Mouse (Mus musculus): ENCODE results near the gene Gm45208. TPM values are rescaled to one million over a fixed set of nuclear protein-coding genes. Genes with fewer than 3 reads are reported as not detected.
A peak's percentile ranks its signal among the peaks of the same experiment; 100 is the strongest.
"Not testable (repeated sequence)": the region's sequence is repeated elsewhere in the genome, so short reads cannot be mapped to it uniquely, and the experiment has no call there.

Gm45208 gene
- polyA plus RNA-seq, 1 experiment from 2014 or later: not detected

DNA sequence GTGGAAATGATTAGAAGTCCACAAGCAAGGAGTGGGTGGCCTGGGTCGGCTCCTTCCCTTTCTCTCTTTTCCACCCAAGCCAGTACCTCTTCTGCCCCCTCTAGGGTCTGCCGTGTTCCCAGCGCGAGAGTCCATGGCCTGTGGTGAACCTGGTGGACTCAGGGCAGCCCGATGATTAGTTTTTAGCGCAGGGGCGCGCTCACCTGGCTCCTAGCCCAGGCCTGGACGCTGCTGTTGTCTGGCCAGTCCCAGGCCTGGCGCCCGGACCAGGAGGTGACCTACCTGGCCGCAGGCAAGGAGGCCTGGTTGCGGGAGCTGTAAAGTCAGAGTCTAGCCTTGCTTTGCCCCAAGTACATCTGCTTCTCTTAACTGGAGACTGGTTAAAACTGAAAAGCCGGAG is 41.2 kb upstream of the Gm45208 start, which contains the start of gene Magix:
TSS of gene Magix (minus strand) at position 388 of the 400 bp plus-strand sequence.
- no peaks in the 10 kb centered on the region for H3K4me1 ChIP-seq (replicated peaks; ENCODE audit: control insufficient read depth, insufficient read depth, low read length)
- no peak within 1 kb of the TSS for H3K27ac ChIP-seq (ENCODE audit: low read depth, low read length)
- H3K9me3 ChIP-seq (ENCODE audit: control insufficient read depth, low read length): no peaks in the 10 kb centered on the region
- no peak for DNase-seq (ENCODE audit: low spot score)
- ATAC-seq (ENCODE audit: low FRiP score): no peak
- no peaks in the 10 kb centered on the region for H3K36me3 ChIP-seq (ENCODE audit: control insufficient read depth, insufficient read depth, low read length)
- peak within 1 kb of the TSS; percentile 12; the same call in 1 of the 2 replicates for H3K4me3 ChIP-seq (ENCODE audit: low read depth, low read length)
- H3K27me3 ChIP-seq (ENCODE audit: control insufficient read depth, insufficient read depth, low read length): no peaks in the 10 kb centered on the region
- WGBS: 63% methylated on average over 14 of the region's 14 CpGs
- peak within 1 kb of the TSS; percentile 36 for H3K4me2 ChIP-seq (replicated peaks; ENCODE audit: low read depth, low read length)
- H3K9ac ChIP-seq (ENCODE audit: low read depth, low read length): no peak within 1 kb of the TSS

DNA sequence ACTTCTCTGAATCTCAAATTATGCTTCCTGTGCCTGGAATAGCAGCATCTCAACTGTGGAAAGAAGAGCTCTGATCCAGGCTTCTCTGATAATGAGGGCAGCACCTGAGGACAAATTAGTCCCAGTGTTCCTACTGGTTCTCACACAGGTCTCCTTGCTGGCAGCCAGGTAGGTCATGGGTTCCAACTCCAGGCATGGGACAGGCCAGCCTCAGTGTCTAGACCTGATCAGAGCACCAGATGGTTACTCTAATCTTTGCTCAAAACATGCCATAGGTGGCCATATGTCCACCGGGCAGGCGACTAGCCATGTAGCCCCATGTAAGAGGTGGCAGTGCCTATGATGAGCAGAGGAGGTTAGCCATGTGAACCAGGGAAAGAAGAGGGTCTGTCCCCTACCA is 33.7 kb upstream of the Gm45208 start:
- H3K4me1 ChIP-seq (replicated peaks; ENCODE audit: control insufficient read depth, insufficient read depth, low read length): no peaks in the 10 kb centered on the region
- 94% methylated on average over 2 of the region's 2 CpGs for WGBS
- no peaks in the 10 kb centered on the region for H3K36me3 ChIP-seq (ENCODE audit: control insufficient read depth, insufficient read depth, low read length)
- H3K4me3 ChIP-seq (ENCODE audit: low read depth, low read length): no peak overlapping the region
- no peaks in the 10 kb centered on the region for H3K9me3 ChIP-seq (ENCODE audit: control insufficient read depth, low read length)
- H3K4me2 ChIP-seq (replicated peaks; ENCODE audit: low read depth, low read length): no peak overlapping the region
- no peak overlapping the region for H3K27ac ChIP-seq (ENCODE audit: low read depth, low read length)
- ATAC-seq (ENCODE audit: low FRiP score): no peak
- H3K27me3 ChIP-seq (ENCODE audit: control insufficient read depth, insufficient read depth, low read length): no peaks in the 10 kb centered on the region
- DNase-seq (ENCODE audit: low spot score): no peak
- H3K9ac ChIP-seq (ENCODE audit: low read depth, low read length): no peak overlapping the region

DNA sequence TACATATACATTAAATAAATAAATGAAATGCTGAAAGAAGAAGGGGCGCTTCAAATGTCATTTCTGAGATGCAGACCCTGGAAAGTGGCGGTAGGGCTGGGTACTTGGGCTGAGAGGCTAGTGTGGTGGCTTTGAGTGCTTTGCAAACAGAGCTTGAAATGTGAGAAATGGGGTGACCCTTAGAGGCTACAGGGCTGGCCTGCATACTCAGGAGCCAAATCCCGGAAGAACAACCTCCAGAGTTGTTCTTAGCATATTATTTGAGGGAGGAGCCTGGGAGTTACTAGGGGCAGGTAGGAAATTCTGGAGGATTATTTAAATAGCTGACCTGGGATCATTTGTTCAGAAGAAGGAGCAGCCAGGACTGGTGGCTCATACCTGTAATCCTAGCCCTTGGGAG is 31.6 kb upstream of the Gm45208 start:
- Histone ChIP-seq H3K27me3 (ENCODE audit: control insufficient read depth, insufficient read depth, low read length) (no peaks in the 10 kb centered on the region), H3K9ac (ENCODE audit: low read depth, low read length) (no peak overlapping the region), H3K4me2 (replicated peaks; ENCODE audit: low read depth, low read length) (no peak overlapping the region), H3K4me1 (replicated peaks; ENCODE audit: control insufficient read depth, insufficient read depth, low read length) (no peaks in the 10 kb centered on the region), H3K36me3 (ENCODE audit: control insufficient read depth, insufficient read depth, low read length) (no peaks in the 10 kb centered on the region), H3K9me3 (ENCODE audit: control insufficient read depth, low read length) (no peaks in the 10 kb centered on the region), H3K27ac (ENCODE audit: low read depth, low read length) (no peak overlapping the region), H3K4me3 (ENCODE audit: low read depth, low read length) (no peak overlapping the region)
- 62% methylated on average over 3 of the region's 3 CpGs for WGBS
- no peak for ATAC-seq (ENCODE audit: low FRiP score)
- DNase-seq (ENCODE audit: low spot score): no peak

DNA sequence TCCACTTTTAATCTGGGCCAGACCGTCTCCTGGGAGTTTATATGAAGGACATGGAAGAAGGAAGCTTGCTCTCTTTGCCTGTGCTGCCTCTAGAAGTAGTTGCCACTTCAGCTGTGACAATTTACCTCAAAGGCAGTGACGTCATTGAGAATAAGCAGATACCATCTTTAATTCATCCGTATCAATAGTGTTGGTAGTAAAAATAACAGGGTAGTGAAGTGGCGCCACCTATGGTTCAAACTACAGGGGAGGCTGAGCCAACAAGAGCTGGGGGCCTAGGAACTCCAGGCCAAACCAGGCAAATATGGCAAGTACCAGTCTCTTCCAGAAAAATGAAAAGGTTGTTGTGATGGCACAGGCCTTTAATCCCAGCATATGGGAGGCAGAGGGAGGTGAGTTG is 29.2 kb upstream of the Gm45208 start:
- no peak overlapping the region for H3K4me2 ChIP-seq (replicated peaks; ENCODE audit: low read depth, low read length)
- no peaks in the 10 kb centered on the region for H3K9me3 ChIP-seq (ENCODE audit: control insufficient read depth, low read length)
- H3K27ac ChIP-seq (ENCODE audit: low read depth, low read length): no peak overlapping the region
- H3K4me3 ChIP-seq (ENCODE audit: low read depth, low read length): no peak overlapping the region
- no peaks in the 10 kb centered on the region for H3K4me1 ChIP-seq (replicated peaks; ENCODE audit: control insufficient read depth, insufficient read depth, low read length)
- no peaks in the 10 kb centered on the region for H3K27me3 ChIP-seq (ENCODE audit: control insufficient read depth, insufficient read depth, low read length)
- H3K36me3 ChIP-seq (ENCODE audit: control insufficient read depth, insufficient read depth, low read length): no peaks in the 10 kb centered on the region
- peak; percentile 31 for DNase-seq (ENCODE audit: low spot score)
- no peak overlapping the region for H3K9ac ChIP-seq (ENCODE audit: low read depth, low read length)
- 35% methylated on average over 4 of the region's 4 CpGs for WGBS
- ATAC-seq (ENCODE audit: low FRiP score): no peak

DNA sequence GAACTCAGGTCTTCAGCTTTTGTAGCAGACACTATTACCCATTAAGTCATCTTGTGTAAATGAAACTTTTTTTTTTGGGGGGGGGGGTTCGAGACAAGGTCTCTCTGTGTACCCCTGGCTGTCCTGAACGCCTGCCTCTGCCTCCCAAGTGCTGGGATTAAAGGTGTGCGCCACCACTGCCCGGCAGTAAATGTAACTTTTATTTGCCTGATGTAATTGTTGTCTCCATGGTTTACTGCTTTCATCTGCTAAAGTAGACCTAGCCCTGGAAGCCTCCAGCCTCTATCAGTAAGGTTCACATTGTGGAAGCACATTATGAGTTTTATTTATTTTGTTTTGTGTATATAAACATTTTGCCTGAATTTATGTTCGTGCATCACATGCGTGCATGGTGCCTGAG is 25.5 kb upstream of the Gm45208 start:
- Histone ChIP-seq H3K4me1 (replicated peaks; ENCODE audit: control insufficient read depth, insufficient read depth, low read length) (no peaks in the 10 kb centered on the region), H3K36me3 (ENCODE audit: control insufficient read depth, insufficient read depth, low read length) (no peaks in the 10 kb centered on the region), H3K27ac (ENCODE audit: low read depth, low read length) (no peak overlapping the region), H3K9ac (ENCODE audit: low read depth, low read length) (no peak overlapping the region), H3K9me3 (ENCODE audit: control insufficient read depth, low read length) (no peaks in the 10 kb centered on the region), H3K27me3 (ENCODE audit: control insufficient read depth, insufficient read depth, low read length) (no peaks in the 10 kb centered on the region), H3K4me2 (replicated peaks; ENCODE audit: low read depth, low read length) (no peak overlapping the region), H3K4me3 (ENCODE audit: low read depth, low read length) (no peak overlapping the region)
- peak; percentile 52 for ATAC-seq (ENCODE audit: low FRiP score)
- no peak for DNase-seq (ENCODE audit: low spot score)
- 46% methylated on average over 6 of the region's 6 CpGs for WGBS

DNA sequence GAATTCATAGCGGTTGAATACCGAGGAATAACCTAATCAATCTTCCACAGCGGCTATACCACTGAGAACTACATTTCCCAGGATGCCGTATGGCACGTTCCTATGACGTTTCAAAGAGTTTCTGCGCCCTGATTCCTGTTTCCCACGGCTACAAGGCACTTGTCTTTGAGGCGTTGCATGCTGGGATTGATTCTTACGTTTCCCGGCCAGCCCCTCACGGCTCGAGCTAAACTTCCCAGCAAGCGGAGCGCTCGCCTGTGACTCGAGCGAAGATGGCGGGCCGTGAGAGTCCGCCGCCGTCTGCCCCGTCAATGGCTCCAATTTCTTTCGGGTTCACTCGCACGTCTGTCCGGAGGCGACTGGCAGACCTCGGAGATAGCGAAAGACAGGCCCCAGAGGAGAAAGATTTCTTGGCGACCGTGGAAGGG is 25.1 kb upstream of the Gm45208 start, which contains the start of gene Gpkow:
TSS of gene Gpkow (plus strand) at position 178 of the 428 bp plus-strand sequence.
- H3K4me2 ChIP-seq (replicated peaks; ENCODE audit: low read depth, low read length): peak within 1 kb of the TSS; percentile 45
- 18% methylated on average over 33 of the region's 33 CpGs for WGBS
- H3K27me3 ChIP-seq (ENCODE audit: control insufficient read depth, insufficient read depth, low read length): no peaks in the 10 kb centered on the region
- no peaks in the 10 kb centered on the region for H3K36me3 ChIP-seq (ENCODE audit: control insufficient read depth, insufficient read depth, low read length)
- H3K27ac ChIP-seq (ENCODE audit: low read depth, low read length): no peak within 1 kb of the TSS
- H3K9me3 ChIP-seq (ENCODE audit: control insufficient read depth, low read length): no peaks in the 10 kb centered on the region
- H3K4me1 ChIP-seq (replicated peaks; ENCODE audit: control insufficient read depth, insufficient read depth, low read length): no peaks in the 10 kb centered on the region
- H3K9ac ChIP-seq (ENCODE audit: low read depth, low read length): peak within 1 kb of the TSS; percentile 50; the same call in 1 of the 2 replicates
- peak within 1 kb of the TSS; percentile 51 for H3K4me3 ChIP-seq (ENCODE audit: low read depth, low read length)
- peak; percentile 95 for ATAC-seq (ENCODE audit: low FRiP score)
- peak; percentile 82 for DNase-seq (ENCODE audit: low spot score)

DNA sequence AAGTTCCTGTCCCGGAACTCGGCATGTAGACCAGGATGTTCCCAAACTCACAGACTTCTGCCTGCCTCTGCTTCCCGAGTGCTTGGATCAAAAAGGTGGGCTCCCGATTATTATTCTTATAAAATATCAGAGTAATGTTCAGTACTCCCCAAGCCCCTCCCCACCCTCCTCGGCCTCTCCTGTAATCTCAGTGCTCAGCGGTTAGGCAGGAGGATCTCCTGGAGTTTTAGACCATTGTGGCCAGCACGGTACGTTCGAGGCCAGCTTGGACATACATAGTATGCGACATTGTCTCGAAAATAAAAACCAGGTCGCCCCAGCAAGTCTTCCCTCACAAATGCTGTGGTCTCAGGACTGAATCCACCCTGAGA is 8.3 kb upstream of the Gm45208 start:
- H3K4me2 ChIP-seq (replicated peaks; ENCODE audit: low read depth, low read length): peak overlapping the region; percentile 30
- not testable (repeated sequence) for H3K36me3 ChIP-seq (ENCODE audit: control insufficient read depth, insufficient read depth, low read length); DNase-seq (ENCODE audit: low spot score); ATAC-seq (ENCODE audit: low FRiP score); H3K9me3 ChIP-seq (ENCODE audit: control insufficient read depth, low read length); H3K4me1 ChIP-seq (replicated peaks; ENCODE audit: control insufficient read depth, insufficient read depth, low read length); H3K27me3 ChIP-seq (ENCODE audit: control insufficient read depth, insufficient read depth, low read length); H3K27ac ChIP-seq (ENCODE audit: low read depth, low read length)
- H3K4me3 ChIP-seq (ENCODE audit: low read depth, low read length): peak overlapping the region; percentile 28
- peak overlapping the region; percentile 34; the same call in 1 of the 2 replicates for H3K9ac ChIP-seq (ENCODE audit: low read depth, low read length)
- WGBS: 34% methylated on average over 5 of the region's 12 CpGs

- not testable (repeated sequence) for H3K4me1 ChIP-seq (replicated peaks; ENCODE audit: control insufficient read depth, insufficient read depth, low read length); H3K9me3 ChIP-seq (ENCODE audit: control insufficient read depth, low read length); H3K36me3 ChIP-seq (ENCODE audit: control insufficient read depth, insufficient read depth, low read length); H3K27me3 ChIP-seq (ENCODE audit: control insufficient read depth, insufficient read depth, low read length); H3K27ac ChIP-seq (ENCODE audit: low read depth, low read length)
- peak within 1 kb of the TSS; percentile 34; the same call in 1 of the 2 replicates for H3K9ac ChIP-seq (ENCODE audit: low read depth, low read length)
- peak within 1 kb of the TSS; percentile 28 for H3K4me3 ChIP-seq (ENCODE audit: low read depth, low read length)
- 14% methylated on average over 27 of the region's 60 CpGs for WGBS
- peak; percentile 87 for DNase-seq (ENCODE audit: low spot score)
- ATAC-seq (ENCODE audit: low FRiP score): peak; percentile 98
- peak within 1 kb of the TSS; percentile 30 for H3K4me2 ChIP-seq (replicated peaks; ENCODE audit: low read depth, low read length)
Observed at GRCm38 (mm10) chrX:7714135-7714899, 7.7 kb upstream of the Gm45208 start, which contains the start of gene Wdr45. Wdr45 (plus strand) TSS chrX:7714333.

DNA sequence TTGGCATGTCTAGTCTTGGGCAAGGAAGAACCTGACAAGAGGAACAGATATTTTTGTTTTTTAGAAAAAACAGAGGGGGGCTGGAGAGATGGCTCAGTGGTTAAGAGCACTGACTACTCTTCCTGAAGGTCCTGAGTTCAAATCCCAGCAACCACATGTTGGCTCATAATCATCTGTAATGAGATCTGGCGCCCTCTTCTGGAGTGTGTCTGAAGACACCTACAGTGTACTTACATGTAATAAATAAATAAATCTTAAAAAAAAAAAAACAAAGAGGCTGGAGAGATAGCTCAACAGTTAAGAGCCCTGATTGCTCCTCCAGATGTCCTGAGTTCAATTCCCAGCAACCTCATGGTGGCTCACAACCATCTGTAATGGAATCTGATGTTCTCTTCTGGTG is 6.0 kb upstream of the Gm45208 start:
- H3K4me2 ChIP-seq (replicated peaks; ENCODE audit: low read depth, low read length); H3K27me3 ChIP-seq (ENCODE audit: control insufficient read depth, insufficient read depth, low read length); H3K4me1 ChIP-seq (replicated peaks; ENCODE audit: control insufficient read depth, insufficient read depth, low read length); H3K27ac ChIP-seq (ENCODE audit: low read depth, low read length); H3K9ac ChIP-seq (ENCODE audit: low read depth, low read length); H3K36me3 ChIP-seq (ENCODE audit: control insufficient read depth, insufficient read depth, low read length); H3K4me3 ChIP-seq (ENCODE audit: low read depth, low read length); H3K9me3 ChIP-seq (ENCODE audit: control insufficient read depth, low read length); ATAC-seq (ENCODE audit: low FRiP score); DNase-seq (ENCODE audit: low spot score): not testable (repeated sequence)
- WGBS: 43% methylated on average over 1 of the region's 1 CpGs

Data from hindbrain, embryonic 11.5 days (tissue).